Mouse (Mus musculus): ENCODE results near the gene St6gal1.

DNA sequence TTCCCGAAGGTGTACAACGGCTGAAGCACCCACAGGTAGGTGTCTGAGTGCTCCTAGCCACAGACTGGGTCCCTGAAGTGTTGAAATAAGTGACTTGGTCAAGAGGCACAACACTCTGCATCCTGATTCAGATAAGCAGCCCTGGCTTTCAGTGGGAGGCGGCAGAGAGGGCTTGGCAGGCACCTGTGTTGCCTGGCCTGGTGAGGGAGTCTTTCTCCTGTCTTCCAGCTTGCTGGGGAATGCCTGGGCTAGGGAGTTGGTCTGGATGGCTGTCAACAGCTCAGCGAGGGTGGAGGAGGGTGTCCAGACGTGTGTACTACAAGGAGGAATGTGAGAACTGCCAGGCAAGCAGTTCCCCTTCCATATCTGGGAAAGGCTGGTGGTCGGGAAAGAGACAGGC, 15.0 kb downstream of the St6gal1 start:
- no peak for TF ChIP-seq MAX (IDR thresholded peaks at IDR 0.05; ENCODE audit: low read depth)
- TF ChIP-seq POLR2A (IDR thresholded peaks at IDR 0.05; ENCODE audit: insufficient read length, low read depth), result no peak
- TF ChIP-seq E2F4 (IDR thresholded peaks at IDR 0.05; ENCODE audit: insufficient read depth), result no peak
